Mouse (Mus musculus): ENCODE results near the gene Bmp7. TPM values are rescaled to one million over a fixed set of nuclear protein-coding genes. Genes with fewer than 3 reads are reported as not detected.

The Bmp7 gene
- polyA plus RNA-seq, 1 experiment from 2014 or later = 7.4 TPM

- no peaks in the 10 kb centered on the region for H3K9me3 ChIP-seq (ENCODE audit: control insufficient read depth, low read length)
- no peaks in the 10 kb centered on the region for H3K27me3 ChIP-seq (replicated peaks; ENCODE audit: control insufficient read depth, insufficient read depth, low read length)
- no peak for ATAC-seq
- no peak overlapping the region for H3K4me2 ChIP-seq (ENCODE audit: low read length)
- no peaks in the 10 kb centered on the region for H3K4me1 ChIP-seq (replicated peaks; ENCODE audit: control insufficient read depth, insufficient read depth, low read length)
- H3K27ac ChIP-seq (ENCODE audit: low read length) = no peak overlapping the region
- no peak overlapping the region for H3K9ac ChIP-seq (replicated peaks; ENCODE audit: low read depth, low read length)
- H3K4me3 ChIP-seq (replicated peaks; ENCODE audit: low read length) = no peak overlapping the region
- WGBS = 64% methylated on average over 2 of the region's 2 CpGs
- H3K36me3 ChIP-seq (ENCODE audit: control insufficient read depth, insufficient read depth) = no peaks in the 10 kb centered on the region
These were observed 86.0 kb downstream of the Bmp7 start for GRCm38 (mm10) chr2:172854136-172854535.

DNA sequence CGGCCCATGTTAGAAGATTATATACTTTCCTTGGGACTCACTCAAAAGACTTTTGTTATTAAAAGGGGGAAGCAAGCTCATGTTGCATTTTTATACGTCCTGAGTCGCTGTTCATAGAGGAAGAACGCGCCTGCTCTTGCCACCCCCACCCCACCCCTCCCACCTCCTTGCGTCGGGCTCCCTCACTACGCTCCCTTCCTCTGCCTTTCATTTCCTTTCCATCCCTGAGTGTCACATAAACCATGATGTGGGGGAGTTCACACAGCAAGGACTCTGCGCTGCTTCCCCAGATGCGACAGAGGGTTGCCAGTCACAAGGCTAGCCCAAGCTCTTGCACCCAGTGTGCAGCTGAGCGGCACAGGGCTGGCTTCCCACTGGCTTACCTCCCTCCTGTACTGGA lies 88.3 kb downstream of the Bmp7 start:
- Histone ChIP-seq H3K36me3 (ENCODE audit: control insufficient read depth, insufficient read depth) (no peaks in the 10 kb centered on the region), H3K4me2 (ENCODE audit: low read length) (no peak overlapping the region), H3K4me3 (replicated peaks; ENCODE audit: low read length) (no peak overlapping the region), H3K4me1 (replicated peaks; ENCODE audit: control insufficient read depth, insufficient read depth, low read length) (no peaks in the 10 kb centered on the region), H3K27me3 (replicated peaks; ENCODE audit: control insufficient read depth, insufficient read depth, low read length) (no peaks in the 10 kb centered on the region), H3K9ac (replicated peaks; ENCODE audit: low read depth, low read length) (no peak overlapping the region), H3K9me3 (ENCODE audit: control insufficient read depth, low read length) (no peaks in the 10 kb centered on the region), H3K27ac (ENCODE audit: low read length) (no peak overlapping the region)
- no peak for ATAC-seq
- WGBS = 82% methylated on average over 11 of the region's 11 CpGs

DNA sequence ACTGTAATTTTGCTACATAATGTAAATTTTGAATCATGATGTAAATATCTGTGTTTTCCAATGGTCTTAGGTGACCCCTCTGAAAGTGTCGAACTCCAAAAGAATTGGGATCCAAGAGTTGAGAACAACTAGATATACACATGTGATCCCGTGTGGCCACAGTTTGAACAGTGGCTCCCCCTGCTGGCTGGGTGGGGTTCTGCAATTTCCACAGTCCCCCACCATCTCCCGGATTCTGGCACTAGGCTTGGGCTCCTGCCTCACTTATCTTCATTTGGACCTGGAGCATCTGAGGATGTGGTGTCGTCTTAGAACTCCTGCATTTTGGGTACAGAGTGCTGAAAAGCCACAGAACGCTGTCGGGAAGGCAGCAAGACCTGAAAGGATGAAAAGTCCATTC lies 91.9 kb downstream of the Bmp7 start:
- Histone ChIP-seq H3K4me2 (ENCODE audit: low read length) (no peak overlapping the region), H3K9ac (replicated peaks; ENCODE audit: low read depth, low read length) (no peak overlapping the region)

GRCm38 (mm10) chr2:172846311-172846575 lies 93.9 kb downstream of the Bmp7 start:
- Histone ChIP-seq H3K9me3 (ENCODE audit: control insufficient read depth, low read length) (no peaks in the 10 kb centered on the region), H3K36me3 (ENCODE audit: control insufficient read depth, insufficient read depth) (no peaks in the 10 kb centered on the region), H3K9ac (replicated peaks; ENCODE audit: low read depth, low read length) (no peak overlapping the region), H3K27me3 (replicated peaks; ENCODE audit: control insufficient read depth, insufficient read depth, low read length) (no peaks in the 10 kb centered on the region), H3K4me3 (replicated peaks; ENCODE audit: low read length) (no peak overlapping the region), H3K4me1 (replicated peaks; ENCODE audit: control insufficient read depth, insufficient read depth, low read length) (no peaks in the 10 kb centered on the region), H3K27ac (ENCODE audit: low read length) (no peak overlapping the region), H3K4me2 (ENCODE audit: low read length) (no peak overlapping the region)
- no peak for ATAC-seq
- 84% methylated on average over 4 of the region's 4 CpGs for WGBS

More for the DNA sequence above, 91.9 kb downstream of the Bmp7 start:
- no peaks in the 10 kb centered on the region for H3K27me3 ChIP-seq (replicated peaks; ENCODE audit: control insufficient read depth, insufficient read depth, low read length)
- WGBS = 62% methylated on average over 6 of the region's 6 CpGs
- no peaks in the 10 kb centered on the region for H3K9me3 ChIP-seq (ENCODE audit: control insufficient read depth, low read length)
- H3K27ac ChIP-seq (ENCODE audit: low read length) = no peak overlapping the region
- H3K4me3 ChIP-seq (replicated peaks; ENCODE audit: low read length) = no peak overlapping the region
- no peaks in the 10 kb centered on the region for H3K36me3 ChIP-seq (ENCODE audit: control insufficient read depth, insufficient read depth)
- ATAC-seq = no peak
- H3K4me1 ChIP-seq (replicated peaks; ENCODE audit: control insufficient read depth, insufficient read depth, low read length) = no peaks in the 10 kb centered on the region

- no peaks in the 10 kb centered on the region for H3K27me3 ChIP-seq (replicated peaks; ENCODE audit: control insufficient read depth, insufficient read depth, low read length)
- H3K4me3 ChIP-seq (replicated peaks; ENCODE audit: low read length) = no peak overlapping the region
- no peak overlapping the region for H3K4me2 ChIP-seq (ENCODE audit: low read length)
- H3K9me3 ChIP-seq (ENCODE audit: control insufficient read depth, low read length) = no peaks in the 10 kb centered on the region
- ATAC-seq = no peak
- 58% methylated on average over 31 of the region's 31 CpGs for WGBS
- H3K36me3 ChIP-seq (ENCODE audit: control insufficient read depth, insufficient read depth) = no peaks in the 10 kb centered on the region
- H3K27ac ChIP-seq (ENCODE audit: low read length) = no peak overlapping the region
- H3K9ac ChIP-seq (replicated peaks; ENCODE audit: low read depth, low read length) = no peak overlapping the region
- H3K4me1 ChIP-seq (replicated peaks; ENCODE audit: control insufficient read depth, insufficient read depth, low read length) = no peaks in the 10 kb centered on the region
These were observed 94.4 kb downstream of the Bmp7 start for GRCm38 (mm10) chr2:172845536-172846310.

DNA sequence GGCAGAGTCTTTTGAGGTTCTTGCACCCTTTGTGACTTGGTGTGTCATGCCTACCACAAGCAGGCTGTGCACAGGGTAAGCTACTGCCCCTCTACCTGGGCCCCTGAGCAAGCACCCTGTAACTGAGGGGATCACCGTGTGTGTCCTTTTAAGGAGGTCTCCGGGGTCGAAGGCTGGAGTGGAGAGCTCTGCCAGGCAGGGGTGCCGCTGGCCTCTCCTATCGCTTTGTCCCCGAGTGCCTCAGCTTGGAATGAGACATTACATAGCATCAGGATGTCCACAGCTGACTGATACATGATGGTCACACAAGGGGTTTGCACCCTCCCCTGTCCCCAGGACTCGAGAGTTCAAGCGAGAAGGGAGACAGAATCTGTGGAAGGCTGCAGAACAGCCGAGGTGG lies 96.2 kb downstream of the Bmp7 start:
- no peaks in the 10 kb centered on the region for H3K36me3 ChIP-seq (ENCODE audit: control insufficient read depth, insufficient read depth)
- H3K27me3 ChIP-seq (replicated peaks; ENCODE audit: control insufficient read depth, insufficient read depth, low read length) = no peaks in the 10 kb centered on the region
- no peak overlapping the region for H3K9ac ChIP-seq (replicated peaks; ENCODE audit: low read depth, low read length)
- ATAC-seq = no peak
- no peak overlapping the region for H3K4me2 ChIP-seq (ENCODE audit: low read length)
- no peaks in the 10 kb centered on the region for H3K9me3 ChIP-seq (ENCODE audit: control insufficient read depth, low read length)
- H3K27ac ChIP-seq (ENCODE audit: low read length) = no peak overlapping the region
- WGBS = 86% methylated on average over 9 of the region's 9 CpGs
- H3K4me3 ChIP-seq (replicated peaks; ENCODE audit: low read length) = no peak overlapping the region
- no peaks in the 10 kb centered on the region for H3K4me1 ChIP-seq (replicated peaks; ENCODE audit: control insufficient read depth, insufficient read depth, low read length)

- ATAC-seq = no peak
- no peaks in the 10 kb centered on the region for H3K36me3 ChIP-seq (ENCODE audit: control insufficient read depth, insufficient read depth)
- no peaks in the 10 kb centered on the region for H3K27me3 ChIP-seq (replicated peaks; ENCODE audit: control insufficient read depth, insufficient read depth, low read length)
- no peaks in the 10 kb centered on the region; the same call in 1 of the 2 replicates for H3K4me1 ChIP-seq (replicated peaks; ENCODE audit: control insufficient read depth, insufficient read depth, low read length)
- WGBS = 68% methylated on average over 4 of the region's 4 CpGs
- no peak overlapping the region for H3K4me2 ChIP-seq (ENCODE audit: low read length)
- no peak overlapping the region for H3K4me3 ChIP-seq (replicated peaks; ENCODE audit: low read length)
- no peak overlapping the region for H3K9ac ChIP-seq (replicated peaks; ENCODE audit: low read depth, low read length)
- H3K27ac ChIP-seq (ENCODE audit: low read length) = no peak overlapping the region
- no peaks in the 10 kb centered on the region for H3K9me3 ChIP-seq (ENCODE audit: control insufficient read depth, low read length)
These were observed 97.8 kb downstream of the Bmp7 start for GRCm38 (mm10) chr2:172842306-172842705.

DNA sequence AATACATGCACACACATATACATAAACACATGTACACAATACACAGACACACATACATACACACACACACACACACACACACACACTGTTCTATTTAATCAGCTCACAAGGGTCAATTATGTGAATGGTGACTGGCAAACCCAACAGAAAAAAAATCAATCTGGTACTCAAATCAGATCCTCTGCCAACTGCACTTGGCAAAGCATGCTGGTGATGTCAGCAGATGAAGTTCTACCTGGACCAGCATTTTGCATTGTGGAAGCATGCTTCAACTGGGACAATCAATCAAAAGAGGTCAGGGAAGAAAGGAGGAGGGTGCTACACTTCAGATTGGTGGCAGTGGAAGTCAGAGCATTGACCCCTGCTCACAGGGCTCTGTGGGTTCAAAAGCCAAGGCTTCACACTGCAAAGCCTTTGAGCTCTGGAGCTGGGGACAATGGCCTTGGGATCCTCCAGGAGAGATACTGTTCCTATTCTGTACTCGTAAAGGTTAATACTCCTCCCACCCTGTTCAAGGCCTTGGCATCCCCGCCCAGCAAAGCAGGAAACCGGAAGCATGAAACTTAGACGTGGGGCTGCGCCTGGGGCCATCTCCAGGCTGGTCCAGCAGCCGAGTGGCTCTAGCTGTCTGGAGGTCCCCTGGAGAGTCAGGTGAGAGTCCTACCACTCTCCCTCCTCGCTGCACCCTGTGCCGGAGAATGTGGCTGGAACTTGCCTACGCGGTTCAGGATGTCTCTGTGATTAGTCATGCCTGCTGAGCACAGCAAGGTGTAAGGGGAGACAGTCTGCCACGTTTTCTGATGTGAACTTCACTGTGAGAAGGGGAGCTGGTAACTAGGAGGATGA lies 99.0 kb downstream of the Bmp7 start:
- H3K4me1 ChIP-seq (replicated peaks; ENCODE audit: control insufficient read depth, insufficient read depth, low read length) = no peaks in the 10 kb centered on the region; the same call in 1 of the 2 replicates
- H3K27me3 ChIP-seq (replicated peaks; ENCODE audit: control insufficient read depth, insufficient read depth, low read length) = no peaks in the 10 kb centered on the region
- WGBS = 63% methylated on average over 11 of the region's 11 CpGs

GRCm38 (mm10) chr2:172839317-172839980 lies 100.7 kb downstream of the Bmp7 start:
- H3K36me3 ChIP-seq (ENCODE audit: control insufficient read depth, insufficient read depth) = no peaks in the 10 kb centered on the region
- no peak for ATAC-seq

More for the DNA sequence above, 99.0 kb downstream of the Bmp7 start:
- H3K9me3 ChIP-seq (ENCODE audit: control insufficient read depth, low read length) = no peaks in the 10 kb centered on the region
- no peak overlapping the region for H3K4me2 ChIP-seq (ENCODE audit: low read length)
- no peak overlapping the region for H3K9ac ChIP-seq (replicated peaks; ENCODE audit: low read depth, low read length)
- ATAC-seq = no peak
- no peaks in the 10 kb centered on the region for H3K36me3 ChIP-seq (ENCODE audit: control insufficient read depth, insufficient read depth)
- no peak overlapping the region for H3K27ac ChIP-seq (ENCODE audit: low read length)
- H3K4me3 ChIP-seq (replicated peaks; ENCODE audit: low read length) = no peak overlapping the region

More at GRCm38 (mm10) chr2:172839317-172839980, 100.7 kb downstream of the Bmp7 start:
- no peak overlapping the region for H3K27ac ChIP-seq (ENCODE audit: low read length)
- no peak overlapping the region for H3K9ac ChIP-seq (replicated peaks; ENCODE audit: low read depth, low read length)
- H3K4me2 ChIP-seq (ENCODE audit: low read length) = no peak overlapping the region
- H3K4me1 ChIP-seq (replicated peaks; ENCODE audit: control insufficient read depth, insufficient read depth, low read length) = no peaks in the 10 kb centered on the region; the same call in 1 of the 2 replicates
- no peak overlapping the region for H3K4me3 ChIP-seq (replicated peaks; ENCODE audit: low read length)
- H3K9me3 ChIP-seq (ENCODE audit: control insufficient read depth, low read length) = no peaks in the 10 kb centered on the region
- no peaks in the 10 kb centered on the region for H3K27me3 ChIP-seq (replicated peaks; ENCODE audit: control insufficient read depth, insufficient read depth, low read length)
- 25% methylated on average over 10 of the region's 10 CpGs for WGBS
